Mouse (Mus musculus) thymus, postnatal 36 days (tissue): ENCODE data around the gene Hist3h2a.

Experiments
- DNase-seq, 2 experiments: peaks; one replicate each; pipeline ENCODE4 v3.0.0; 2022; ENCODE audit warnings: mixed read lengths in 2 of 2

Gene Hist3h2a

GRCm38 (mm10) chr11:58954420-58955142 is at the start of gene Hist3h2a, which contains the start of gene Trim17:
Gene Hist3h2a, plus strand, starts transcription at chr11:58954685.
Gene Trim17, plus strand, starts transcription at chr11:58954685.
- peak; percentile 80 to 81 for DNase-seq

GRCm38 (mm10) chr11:58904838-58905237 is 49.6 kb upstream of the Hist3h2a start:
- DNase-seq, result no peak

- no peak for DNase-seq
Observed at GRCm38 (mm10) chr11:58913776-58914175, 40.7 kb upstream of the Hist3h2a start.

GRCm38 (mm10) chr11:58914461-58915028 is 39.9 kb upstream of the Hist3h2a start:
- DNase-seq, result peak in 1 of 2 experiments; percentile 27

- DNase-seq, result peak; percentile 76 to 78
Observed at GRCm38 (mm10) chr11:58916879-58917744, 37.4 kb upstream of the Hist3h2a start.

- DNase-seq, result no peak
Observed at GRCm38 (mm10) chr11:58917745-58918366, 36.6 kb upstream of the Hist3h2a start, which contains the start of gene Btnl10. Gene Btnl10, plus strand, starts transcription at chr11:58917908.

GRCm38 (mm10) chr11:58918759-58919158 is 35.7 kb upstream of the Hist3h2a start:
- no peak for DNase-seq

- DNase-seq, result no peak
Observed at GRCm38 (mm10) chr11:58922420-58922819, 32.1 kb upstream of the Hist3h2a start.

- DNase-seq, result no peak
Observed at GRCm38 (mm10) chr11:58926651-58927050, 27.8 kb upstream of the Hist3h2a start.

- DNase-seq, result no peak
Observed at GRCm38 (mm10) chr11:58927053-58927452, 27.4 kb upstream of the Hist3h2a start.

- peak; percentile 75 to 78 for DNase-seq
Observed at GRCm38 (mm10) chr11:58927790-58928651, 26.5 kb upstream of the Hist3h2a start.

GRCm38 (mm10) chr11:58929055-58929454 is 25.4 kb upstream of the Hist3h2a start:
- no peak for DNase-seq

GRCm38 (mm10) chr11:58929641-58930040 is 24.8 kb upstream of the Hist3h2a start:
- DNase-seq, result no peak

- DNase-seq, result no peak
Observed at GRCm38 (mm10) chr11:58930254-58930653, 24.2 kb upstream of the Hist3h2a start.

- DNase-seq, result no peak
Observed at GRCm38 (mm10) chr11:58931576-58931975, 22.9 kb upstream of the Hist3h2a start.

GRCm38 (mm10) chr11:58937909-58938308 is 16.6 kb upstream of the Hist3h2a start:
- DNase-seq, result no peak

GRCm38 (mm10) chr11:58938322-58939087 is 16.0 kb upstream of the Hist3h2a start, which contains the start of gene Rnf187:
Gene Rnf187, minus strand, starts transcription at chr11:58938916.
- peak; percentile 89 for DNase-seq

GRCm38 (mm10) chr11:58939088-58939439 is 15.4 kb upstream of the Hist3h2a start:
- DNase-seq, result no peak

- no peak for DNase-seq
Observed at GRCm38 (mm10) chr11:58944136-58944535, 10.3 kb upstream of the Hist3h2a start.

- no peak for DNase-seq
Observed at GRCm38 (mm10) chr11:58947306-58947705, 7.2 kb upstream of the Hist3h2a start.
